Mouse (Mus musculus) embryonic facial prominence, embryonic 10.5 days (tissue): ENCODE results near the gene Fam221a. TPM values are rescaled to one million over a fixed set of nuclear protein-coding genes. Genes with fewer than 3 reads are reported as not detected.

Source experiments
- DNase-seq: peaks from one replicate; pipeline ENCODE4 v3.0.0-alpha.2; 2017; ENCODE audit warnings: low spot score
- H3K27ac ChIP-seq: fragments of 300-500 bp; sonication (generic); replicated peaks from 2 replicates; pipeline ENCODE4 v1.5.1; 2016; ENCODE audit warnings: mild to moderate bottlenecking
- H3K27me3 ChIP-seq: fragments of 300-500 bp; sonication (generic); replicated peaks from 2 replicates; pipeline ENCODE4 v1.6.1; 2016; ENCODE audit warnings: low read depth, mild to moderate bottlenecking; ENCODE audit not compliant: poor library complexity, severe bottlenecking
- H3K36me3 ChIP-seq: fragments of 300-500 bp; sonication (generic); replicated peaks from 2 replicates; pipeline ENCODE4 v1.6.1; 2016; ENCODE audit warnings: mild to moderate bottlenecking, moderate library complexity
- H3K4me1 ChIP-seq: fragments of 300-500 bp; sonication (generic); 2 replicates; pipeline ENCODE4 v1.6.1; 2016
- H3K4me3 ChIP-seq: fragments of 300-500 bp; sonication (generic); 2 replicates; pipeline ENCODE4 v1.5.1; 2016; ENCODE audit warnings: mild to moderate bottlenecking, moderate library complexity
- H3K9me3 ChIP-seq: fragments of 300-500 bp; sonication (generic); 2 replicates; pipeline ENCODE4 v1.6.1; 2016; ENCODE audit warnings: mild to moderate bottlenecking
- WGBS: fragments of 180-500 bp; shearing (Covaris S2); methylation state at CpG from one replicate; pipeline ENCODE4 v1.1.7; 2016; 5-methylcytosine and 5-hydroxymethylcytosine counted together
- polyA plus RNA-seq: library from polyadenylated mRNA; unstranded; fragments of >200 nt; fragmentation: Nextera tagmentation; extraction: Ambion mirVana; gene quantifications from 2 replicates; pipeline ENCODE4 v1.2.1, GENCODE M21; 2016

Gene Fam221a
- 4.1 and 5.0 TPM in 2 replicates for polyA plus RNA-seq

GRCm38 (mm10) chr6:49367159-49368054, at the start of gene Fam221a:
TSS of gene Fam221a (plus strand) at chr6:49367739.
- Histone ChIP-seq H3K4me1 (peaks cover 22% of the 10 kb centered on the region), H3K27me3 (no peaks in the 10 kb centered on the region), H3K36me3 (no peaks in the 10 kb centered on the region), H3K4me3 (peak within 1 kb of the TSS; percentile 71), H3K9me3 (no peaks in the 10 kb centered on the region), H3K27ac (peak within 1 kb of the TSS; percentile 89)
- DNase-seq: peak; percentile 98
- 4% methylated on average over 49 of the region's 49 CpGs for WGBS

- H3K36me3 ChIP-seq: no peaks in the 10 kb centered on the region
- under 1% methylated on average over 47 of the region's 47 CpGs for WGBS
- peak within 1 kb of the TSS; percentile 89 for H3K27ac ChIP-seq
- H3K4me3 ChIP-seq: peak within 1 kb of the TSS; percentile 72
- no peaks in the 10 kb centered on the region for H3K9me3 ChIP-seq
- peaks cover 18% of the 10 kb centered on the region for H3K4me1 ChIP-seq
- peak; percentile 99 for DNase-seq
- H3K27me3 ChIP-seq: no peaks in the 10 kb centered on the region
Measured at GRCm38 (mm10) chr6:49318966-49319594, 48.5 kb upstream of the Fam221a start, which contains the start of gene Ccdc126. TSS of gene Ccdc126 (plus strand) at chr6:49319274.

- 14% methylated on average over 13 of the region's 13 CpGs for WGBS
- Histone ChIP-seq H3K4me3 (peak overlapping the region; percentile 72), H3K27ac (peak overlapping the region; percentile 89), H3K36me3 (no peaks in the 10 kb centered on the region), H3K27me3 (no peaks in the 10 kb centered on the region), H3K9me3 (no peaks in the 10 kb centered on the region), H3K4me1 (peaks cover 23% of the 10 kb centered on the region)
- DNase-seq: no peak
Measured at GRCm38 (mm10) chr6:49319595-49320315, 47.8 kb upstream of the Fam221a start.

GRCm38 (mm10) chr6:49321341-49321740, 46.2 kb upstream of the Fam221a start:
- WGBS: 95% methylated on average over 3 of the region's 3 CpGs
- no peaks in the 10 kb centered on the region for H3K27me3 ChIP-seq
- H3K9me3 ChIP-seq: no peaks in the 10 kb centered on the region
- no peak overlapping the region for H3K4me3 ChIP-seq
- no peak overlapping the region for H3K27ac ChIP-seq
- H3K36me3 ChIP-seq: no peaks in the 10 kb centered on the region
- H3K4me1 ChIP-seq: peaks cover 23% of the 10 kb centered on the region
- no peak for DNase-seq

GRCm38 (mm10) chr6:49322056-49322455, 45.5 kb upstream of the Fam221a start:
- H3K9me3 ChIP-seq: no peaks in the 10 kb centered on the region
- no peak for DNase-seq
- no peaks in the 10 kb centered on the region for H3K36me3 ChIP-seq
- no peaks in the 10 kb centered on the region for H3K27me3 ChIP-seq
- no peak overlapping the region for H3K27ac ChIP-seq
- no peak overlapping the region for H3K4me3 ChIP-seq
- peaks cover 23% of the 10 kb centered on the region for H3K4me1 ChIP-seq

GRCm38 (mm10) chr6:49322986-49323385, 44.6 kb upstream of the Fam221a start:
- 74% methylated on average over 2 of the region's 2 CpGs for WGBS
- H3K9me3 ChIP-seq: no peaks in the 10 kb centered on the region
- DNase-seq: no peak
- no peaks in the 10 kb centered on the region for H3K27me3 ChIP-seq
- no peak overlapping the region for H3K4me3 ChIP-seq
- H3K27ac ChIP-seq: no peak overlapping the region
- H3K36me3 ChIP-seq: no peaks in the 10 kb centered on the region
- H3K4me1 ChIP-seq: peaks cover 23% of the 10 kb centered on the region

- DNase-seq: peak; percentile 8
- Histone ChIP-seq H3K27me3 (no peaks in the 10 kb centered on the region), H3K9me3 (no peaks in the 10 kb centered on the region), H3K36me3 (no peaks in the 10 kb centered on the region), H3K4me3 (no peak overlapping the region), H3K27ac (no peak overlapping the region), H3K4me1 (peaks cover 18% of the 10 kb centered on the region)
- WGBS: 67% methylated on average over 2 of the region's 2 CpGs
Measured at GRCm38 (mm10) chr6:49324528-49324927, 43.0 kb upstream of the Fam221a start.

- H3K36me3 ChIP-seq: no peaks in the 10 kb centered on the region
- no peaks in the 10 kb centered on the region for H3K9me3 ChIP-seq
- no peak overlapping the region for H3K4me3 ChIP-seq
- H3K27me3 ChIP-seq: no peaks in the 10 kb centered on the region
- DNase-seq: no peak
- no peak overlapping the region for H3K27ac ChIP-seq
- 63% methylated on average over 1 of the region's 1 CpGs for WGBS
- peaks cover 10% of the 10 kb centered on the region for H3K4me1 ChIP-seq
Measured at GRCm38 (mm10) chr6:49325294-49325693, 42.2 kb upstream of the Fam221a start.

- Histone ChIP-seq H3K4me3 (no peak overlapping the region), H3K4me1 (peaks cover 9% of the 10 kb centered on the region), H3K27ac (no peak overlapping the region), H3K27me3 (no peaks in the 10 kb centered on the region), H3K9me3 (no peaks in the 10 kb centered on the region), H3K36me3 (no peaks in the 10 kb centered on the region)
- WGBS: 85% methylated on average over 3 of the region's 3 CpGs
- no peak for DNase-seq
Measured at GRCm38 (mm10) chr6:49326846-49327245, 40.7 kb upstream of the Fam221a start.

- WGBS: 77% methylated on average over 5 of the region's 5 CpGs
- no peaks in the 10 kb centered on the region for H3K27me3 ChIP-seq
- H3K27ac ChIP-seq: no peak overlapping the region
- H3K4me3 ChIP-seq: no peak overlapping the region
- H3K4me1 ChIP-seq: no peaks in the 10 kb centered on the region; the same call in 1 of the 2 replicates
- H3K9me3 ChIP-seq: no peaks in the 10 kb centered on the region
- no peak for DNase-seq
- no peaks in the 10 kb centered on the region for H3K36me3 ChIP-seq
Measured at GRCm38 (mm10) chr6:49331369-49332059, 36.0 kb upstream of the Fam221a start.

- H3K27me3 ChIP-seq: no peaks in the 10 kb centered on the region
- no peak overlapping the region for H3K27ac ChIP-seq
- H3K36me3 ChIP-seq: no peaks in the 10 kb centered on the region
- H3K4me3 ChIP-seq: no peak overlapping the region
- WGBS: 72% methylated on average over 13 of the region's 13 CpGs
- no peaks in the 10 kb centered on the region; the same call in 1 of the 2 replicates for H3K4me1 ChIP-seq
- no peak for DNase-seq
- H3K9me3 ChIP-seq: no peaks in the 10 kb centered on the region
Measured at GRCm38 (mm10) chr6:49332060-49332370, 35.5 kb upstream of the Fam221a start.

- WGBS: 13% methylated on average over 9 of the region's 9 CpGs
- H3K27ac ChIP-seq: no peak overlapping the region
Measured at GRCm38 (mm10) chr6:49338566-49338965, 29.0 kb upstream of the Fam221a start.

More at GRCm38 (mm10) chr6:49338566-49338965, 29.0 kb upstream of the Fam221a start:
- Histone ChIP-seq H3K4me1 (peaks cover 9% of the 10 kb centered on the region), H3K27me3 (no peaks in the 10 kb centered on the region), H3K9me3 (no peaks in the 10 kb centered on the region), H3K4me3 (peak overlapping the region; percentile 40), H3K36me3 (no peaks in the 10 kb centered on the region)
- DNase-seq: peak; percentile 50
